Mouse (Mus musculus) layer of hippocampus, adult 8-10 months (tissue): ENCODE measurements around the gene Acsm2. TPM values are rescaled to one million over a fixed set of nuclear protein-coding genes. Genes with fewer than 3 reads are reported as not detected.
A peak's percentile ranks its signal among the peaks of the same experiment; 100 is the strongest.

Source experiments
- DNase-seq, 2 experiments: peaks; one replicate each; pipeline ENCODE4 v3.0.0; 2022; ENCODE audit warnings: low spot score in 2 of 2
- total RNA-seq, 4 experiments: library from RNA; stranded (reverse); gene quantifications; 2 replicates each; pipeline ENCODE4 v1.2.4; 2022

Acsm2 gene
- not detected for total RNA-seq

- no peak for DNase-seq
Measured at GRCm38 (mm10) chr7:119554040-119554439, at the start of gene Acsm2. Gene Acsm2, plus strand, starts transcription at chr7:119554340.

GRCm38 (mm10) chr7:119511143-119511542, 43.0 kb upstream of the Acsm2 start:
- DNase-seq: no peak

GRCm38 (mm10) chr7:119513056-119513455, 41.1 kb upstream of the Acsm2 start:
- DNase-seq: peak; percentile 13 to 63

- peak in 1 of 2 experiments; percentile 65 for DNase-seq
Measured at GRCm38 (mm10) chr7:119515492-119516271, 38.5 kb upstream of the Acsm2 start.

- no peak for DNase-seq
Measured at GRCm38 (mm10) chr7:119516272-119516558, 37.9 kb upstream of the Acsm2 start.

- DNase-seq: no peak
Measured at GRCm38 (mm10) chr7:119519163-119519562, 35.0 kb upstream of the Acsm2 start, which contains the start of gene Acsm5. Gene Acsm5, plus strand, starts transcription at chr7:119519463.

- DNase-seq: peak; percentile 59 to 88
Measured at GRCm38 (mm10) chr7:119519654-119520053, 34.5 kb upstream of the Acsm2 start.

- no peak for DNase-seq
Measured at GRCm38 (mm10) chr7:119521816-119522215, 32.3 kb upstream of the Acsm2 start.

GRCm38 (mm10) chr7:119522385-119522784, 31.8 kb upstream of the Acsm2 start:
- no peak for DNase-seq

- no peak for DNase-seq
Measured at GRCm38 (mm10) chr7:119523389-119523788, 30.8 kb upstream of the Acsm2 start, which contains the start of gene Pdilt. Gene Pdilt, minus strand, starts transcription at chr7:119523489.

- DNase-seq: no peak
Measured at GRCm38 (mm10) chr7:119525881-119526281, 28.3 kb upstream of the Acsm2 start.

GRCm38 (mm10) chr7:119526486-119526885, 27.7 kb upstream of the Acsm2 start:
- DNase-seq: no peak

- no peak for DNase-seq
Measured at GRCm38 (mm10) chr7:119527135-119527534, 27.0 kb upstream of the Acsm2 start.

GRCm38 (mm10) chr7:119527548-119527947, 26.6 kb upstream of the Acsm2 start:
- DNase-seq: no peak

- DNase-seq: no peak
Measured at GRCm38 (mm10) chr7:119528617-119529016, 25.5 kb upstream of the Acsm2 start.

GRCm38 (mm10) chr7:119532924-119533323, 21.2 kb upstream of the Acsm2 start:
- no peak for DNase-seq

GRCm38 (mm10) chr7:119534389-119534788, 19.8 kb upstream of the Acsm2 start:
- DNase-seq: no peak

- no peak for DNase-seq
Measured at GRCm38 (mm10) chr7:119542445-119542844, 11.7 kb upstream of the Acsm2 start.

GRCm38 (mm10) chr7:119545572-119545971, 8.6 kb upstream of the Acsm2 start:
- no peak for DNase-seq

- no peak for DNase-seq
Measured at GRCm38 (mm10) chr7:119550471-119551222, 3.5 kb upstream of the Acsm2 start.

GRCm38 (mm10) chr7:119559789-119560451, 5.8 kb downstream of the Acsm2 start:
- no peak for DNase-seq

GRCm38 (mm10) chr7:119560452-119560835, 6.3 kb downstream of the Acsm2 start:
- no peak for DNase-seq
